Comparison of ENCODE assay signal across 8 mouse cellular contexts in genomic region chr9:21752252-21752792, GRCm38 (mm10). TPM values are rescaled to one million over a fixed set of nuclear protein-coding genes. Genes with fewer than 3 reads are reported as not detected.
A peak's percentile ranks its signal among the peaks of the same experiment; 100 is the strongest.
DNase-seq lines count a peak whose midpoint lies in the region; ATAC-seq and TF ChIP-seq lines count a peak whose summit lies in the region.

No protein-coding gene starts in this region.

- 35% methylated on average over 10 of the region's 10 CpGs for WGBS in intestine, postnatal 0 days
- WGBS in liver, embryonic 16.5 days (ENCODE audit: insufficient replicate concordance) = 50% methylated on average over 10 of the region's 10 CpGs

- H3K4me3 ChIP-seq in intestine, postnatal 0 days (ENCODE audit: low read depth, low read length) = no peak overlapping the region
- no peak overlapping the region for H3K4me3 ChIP-seq in liver, embryonic 16.5 days (ENCODE audit: low read depth, low read length)

- H3K36me3 ChIP-seq in intestine, postnatal 0 days (ENCODE audit: control insufficient read depth, insufficient read depth) = peaks cover 31% of the 10 kb centered on the region
- H3K36me3 ChIP-seq in liver, embryonic 16.5 days (ENCODE audit: control insufficient read depth, insufficient read depth) = peaks cover 22% of the 10 kb centered on the region

- peak; percentile 73 for DNase-seq in urinary bladder, postnatal 14 days (ENCODE audit: low spot score)
- DNase-seq in urinary bladder, postnatal 25 days (ENCODE audit: low spot score) = no peak
- peak; percentile 41 for DNase-seq in gastrocnemius, postnatal 10 days
- no peak for DNase-seq in thymus, postnatal 36 days
- DNase-seq in natural killer cell, adult 2 months (ENCODE audit: low spot score in 2 of 2) = no peak
- no peak for DNase-seq in cerebellum, postnatal 36 days

- no peak for TF ChIP-seq CTCF in intestine, postnatal 0 days (IDR thresholded peaks at IDR 0.05; ENCODE audit: low read depth)

- H3K27ac ChIP-seq in intestine, postnatal 0 days (ENCODE audit: low read depth, low read length) = peak overlapping the region; percentile 80
- H3K27ac ChIP-seq in liver, embryonic 16.5 days (ENCODE audit: low read length) = no peak overlapping the region

- H3K27me3 ChIP-seq in intestine, postnatal 0 days (replicated peaks; ENCODE audit: control insufficient read depth, insufficient read depth, low read length) = no peaks in the 10 kb centered on the region
- no peaks in the 10 kb centered on the region for H3K27me3 ChIP-seq in liver, embryonic 16.5 days (ENCODE audit: control insufficient read depth, insufficient read depth, low read depth, low read length)

- H3K4me1 ChIP-seq in intestine, postnatal 0 days (replicated peaks; ENCODE audit: control insufficient read depth, insufficient read depth, low read length) = peaks cover 11% of the 10 kb centered on the region; the same call in 1 of the 2 replicates
- no peaks in the 10 kb centered on the region for H3K4me1 ChIP-seq in liver, embryonic 16.5 days (ENCODE audit: control insufficient read depth, low read depth, low read length)

- no peaks in the 10 kb centered on the region for H3K9me3 ChIP-seq in intestine, postnatal 0 days (ENCODE audit: control insufficient read depth)
- no peaks in the 10 kb centered on the region for H3K9me3 ChIP-seq in liver, embryonic 16.5 days (replicated peaks; ENCODE audit: control insufficient read depth, low read length)

- no peak overlapping the region for H3K9ac ChIP-seq in intestine, postnatal 0 days (ENCODE audit: low read depth, low read length)
- no peak overlapping the region for H3K9ac ChIP-seq in liver, embryonic 16.5 days (ENCODE audit: low read depth, low read length)

- ATAC-seq in intestine, postnatal 0 days = peak; percentile 42
- ATAC-seq in liver, embryonic 16.5 days (ENCODE audit: low read depth) = peak; percentile 19

- no peak overlapping the region for H3K4me2 ChIP-seq in intestine, postnatal 0 days (replicated peaks; ENCODE audit: low read depth)
- no peak overlapping the region for H3K4me2 ChIP-seq in liver, embryonic 16.5 days (ENCODE audit: low read depth, low read length)

RNA-seq across cellular contexts. Expression of gene Spc24, which starts 7.8 kb away (rescaled TPM):
- 1 to 10 TPM; 6.1 to 7.3 TPM for total RNA-seq in gastrocnemius, postnatal 10 days (2021)
- polyA plus RNA-seq in intestine, postnatal 0 days (2015; fragmentation: Nextera tagmentation; extraction: Ambion mirVana) = 23.5 and 32.4 TPM in 2 replicates
- 68.0 and 75.7 TPM in 2 replicates for polyA plus RNA-seq in liver, embryonic 16.5 days (2015; fragmentation: Nextera tagmentation; extraction: Ambion mirVana)

RNA-seq across cellular contexts. Expression of gene Ldlr, which starts 29.0 kb away (rescaled TPM):
- 10 to 100 TPM; 11.4 to 11.8 TPM for total RNA-seq in gastrocnemius, postnatal 10 days (2021)
- 22.8 and 26.6 TPM in 2 replicates for polyA plus RNA-seq in intestine, postnatal 0 days (2015; fragmentation: Nextera tagmentation; extraction: Ambion mirVana)
- 23.9 and 29.3 TPM in 2 replicates for polyA plus RNA-seq in liver, embryonic 16.5 days (2015; fragmentation: Nextera tagmentation; extraction: Ambion mirVana)

RNA-seq across cellular contexts. Expression of gene Kank2, which starts 46.2 kb away (rescaled TPM):
- 10 to 100 TPM; 27.4 to 31.6 TPM for total RNA-seq in gastrocnemius, postnatal 10 days (2021)
- 6.4 TPM in 2 replicates for polyA plus RNA-seq in intestine, postnatal 0 days (2015; fragmentation: Nextera tagmentation; extraction: Ambion mirVana)
- polyA plus RNA-seq in liver, embryonic 16.5 days (2015; fragmentation: Nextera tagmentation; extraction: Ambion mirVana) = 3.8 and 5.0 TPM in 2 replicates

Comparison
In these comparisons a context has a peak if more than half of its experiments do, and no peak if none do; other contexts are left out.
1. DNase-seq: peak in urinary bladder, postnatal 14 days (single experiment) and gastrocnemius, postnatal 10 days (single experiment); none in urinary bladder, postnatal 25 days (single experiment), thymus, postnatal 36 days (0 of 2), natural killer cell, adult 2 months (0 of 2) and cerebellum, postnatal 36 days (0 of 2).